Mouse (Mus musculus): ENCODE measurements around the gene Ugt1a6a. TPM values are rescaled to one million over a fixed set of nuclear protein-coding genes. Genes with fewer than 3 reads are reported as not detected.
"Not testable (repeated sequence)": the region's sequence is repeated elsewhere in the genome, so short reads cannot be mapped to it uniquely, and the experiment has no call there.

Gene Ugt1a6a
- total RNA-seq, 2 experiments from 2014 or later = 4.0 to 4.1 TPM

DNA sequence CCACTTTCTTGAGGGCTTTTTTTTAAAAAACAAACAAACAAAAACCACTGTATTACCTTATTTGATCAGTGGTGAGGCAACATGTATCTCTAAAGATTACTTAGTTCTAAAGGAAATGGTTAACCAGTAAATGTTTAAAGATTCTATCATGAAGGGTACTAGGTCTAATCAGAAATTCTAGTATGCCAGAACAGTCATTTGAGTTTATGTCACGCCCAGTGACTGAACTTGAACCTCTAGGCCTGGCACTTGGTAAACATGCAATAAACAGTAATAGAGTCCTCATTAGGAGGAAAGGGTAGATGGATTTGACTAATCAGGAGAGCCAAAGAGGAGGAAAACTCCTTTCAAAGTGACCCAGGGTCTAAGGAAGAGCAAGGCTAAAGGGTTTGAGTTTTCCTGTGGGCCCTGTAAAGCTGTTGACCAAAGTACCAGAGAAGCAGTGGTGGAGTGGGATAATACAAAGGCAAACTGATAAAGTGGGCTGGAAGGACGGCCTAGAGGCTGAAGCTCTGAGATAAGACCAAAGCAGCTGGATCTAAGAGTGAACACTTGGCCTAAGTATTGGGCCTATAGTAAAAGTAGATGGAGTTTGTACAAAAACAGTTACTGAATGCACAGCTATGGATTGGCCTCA lies 72.4 kb downstream of the Ugt1a6a start:
- no peak for DNase-seq
- intact Hi-C loops (cut with DNase I) = no loop called here

DNA sequence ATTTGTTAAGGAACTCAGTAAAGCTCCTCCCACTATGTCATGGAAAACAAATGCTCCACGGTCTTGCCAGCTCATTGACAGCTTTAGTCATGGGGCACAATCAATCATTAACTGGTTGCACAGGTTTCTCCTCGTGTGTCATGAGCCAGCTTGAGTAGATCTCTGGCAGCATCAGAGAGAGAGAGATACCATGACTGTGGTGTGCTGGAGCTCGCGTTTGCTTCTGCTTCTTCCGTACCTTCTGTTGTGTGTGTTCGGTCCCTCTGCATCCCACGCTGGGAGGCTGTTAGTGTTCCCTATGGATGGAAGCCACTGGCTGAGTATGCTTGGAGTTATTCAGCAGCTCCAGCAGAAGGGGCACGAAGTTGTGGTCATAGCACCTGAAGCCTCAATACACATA lies 77.2 kb downstream of the Ugt1a6a start, which contains the start of gene Ugt1a1:
Gene Ugt1a1 (plus strand): TSS at position 148 of the 400 bp plus-strand sequence.
- no peak for DNase-seq

DNA sequence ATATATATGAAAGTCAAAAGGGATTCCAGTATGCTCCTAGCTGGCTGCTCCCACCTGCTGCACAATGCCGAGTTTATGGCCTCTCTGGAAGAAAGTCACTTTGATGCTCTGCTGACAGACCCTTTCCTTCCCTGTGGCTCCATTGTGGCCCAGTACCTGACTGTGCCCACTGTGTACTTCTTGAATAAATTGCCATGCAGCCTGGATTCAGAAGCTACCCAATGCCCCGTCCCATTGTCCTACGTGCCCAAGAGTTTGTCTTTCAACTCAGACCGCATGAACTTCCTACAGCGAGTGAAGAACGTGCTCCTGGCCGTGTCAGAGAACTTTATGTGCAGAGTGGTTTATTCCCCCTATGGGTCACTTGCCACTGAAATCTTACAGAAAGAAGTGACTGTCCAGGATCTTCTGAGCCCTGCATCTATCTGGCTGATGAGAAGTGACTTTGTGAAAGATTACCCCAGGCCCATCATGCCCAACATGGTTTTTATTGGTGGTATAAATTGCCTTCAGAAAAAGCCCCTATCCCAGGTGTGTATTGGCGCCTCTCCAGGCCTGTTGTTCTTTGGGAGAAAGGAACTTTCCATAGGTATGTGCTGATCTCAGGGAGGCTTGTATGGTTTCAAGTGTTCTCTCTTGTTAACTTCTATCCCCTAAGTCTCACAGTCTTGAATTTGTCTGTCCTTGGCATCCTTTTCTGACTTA lies 77.9 kb downstream of the Ugt1a6a start:
- no peak for DNase-seq
- intact Hi-C loops (cut with DNase I) = no loop called here

More for the DNA sequence above, 77.2 kb downstream of the Ugt1a6a start, which contains the start of gene Ugt1a1:
- intact Hi-C loops (cut with DNase I) = no loop called here

DNA sequence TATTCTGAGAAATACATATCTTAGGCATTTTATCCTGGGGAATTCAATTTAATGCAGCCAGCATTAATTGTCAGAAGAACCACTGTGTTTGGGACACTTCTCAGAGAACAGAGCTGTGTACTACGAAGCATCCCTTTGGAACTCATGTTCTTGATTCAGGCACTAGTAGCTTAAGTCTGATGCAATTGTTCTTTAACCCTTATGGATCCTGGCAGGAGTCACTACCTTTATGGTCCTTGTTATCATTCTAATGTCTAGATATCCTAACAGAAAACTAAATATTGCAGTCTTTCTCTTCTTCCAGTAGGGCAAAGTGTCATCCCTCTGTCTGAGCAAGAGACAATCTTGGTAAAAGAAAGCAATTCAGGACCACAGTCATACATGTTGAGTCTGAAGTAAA lies 78.5 kb downstream of the Ugt1a6a start:
- intact Hi-C loops (cut with DNase I) = no loop called here
- no peak for DNase-seq

DNA sequence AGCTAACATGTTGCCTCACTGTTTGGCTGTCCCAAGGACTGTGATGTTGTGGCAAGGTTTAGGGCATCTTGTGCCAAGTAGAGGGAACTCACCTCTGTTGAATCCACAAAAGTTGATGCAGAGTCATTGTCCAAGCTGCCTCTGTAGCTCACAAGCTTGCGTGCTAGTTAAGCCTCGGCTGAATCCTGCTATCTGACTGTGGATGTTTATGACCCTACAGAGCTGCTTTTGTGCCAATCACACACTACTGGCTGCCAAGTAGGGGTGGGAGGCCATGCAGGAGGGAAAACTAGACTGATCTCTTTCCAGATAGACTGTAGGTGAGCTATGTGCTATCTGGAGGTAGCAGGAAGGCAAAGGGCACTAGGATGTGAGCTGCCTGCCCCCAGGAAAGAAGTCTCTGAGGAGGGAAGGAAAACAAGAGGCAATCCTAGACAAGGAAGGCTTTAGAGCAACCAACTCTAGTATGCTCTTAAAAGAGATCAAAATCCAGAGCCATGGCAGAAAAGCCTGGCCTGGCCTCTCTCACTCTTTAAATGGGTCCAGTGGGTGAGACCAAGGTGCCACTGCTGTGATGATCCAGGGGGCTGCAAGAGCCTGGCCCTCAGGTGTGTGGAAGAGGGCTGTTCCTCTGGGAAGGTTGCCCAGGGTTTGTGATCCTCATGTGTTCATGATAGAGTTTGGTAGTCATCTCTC lies 79.3 kb downstream of the Ugt1a6a start:
- intact Hi-C loops (cut with DNase I) = no loop called here
- DNase-seq = no peak

DNA sequence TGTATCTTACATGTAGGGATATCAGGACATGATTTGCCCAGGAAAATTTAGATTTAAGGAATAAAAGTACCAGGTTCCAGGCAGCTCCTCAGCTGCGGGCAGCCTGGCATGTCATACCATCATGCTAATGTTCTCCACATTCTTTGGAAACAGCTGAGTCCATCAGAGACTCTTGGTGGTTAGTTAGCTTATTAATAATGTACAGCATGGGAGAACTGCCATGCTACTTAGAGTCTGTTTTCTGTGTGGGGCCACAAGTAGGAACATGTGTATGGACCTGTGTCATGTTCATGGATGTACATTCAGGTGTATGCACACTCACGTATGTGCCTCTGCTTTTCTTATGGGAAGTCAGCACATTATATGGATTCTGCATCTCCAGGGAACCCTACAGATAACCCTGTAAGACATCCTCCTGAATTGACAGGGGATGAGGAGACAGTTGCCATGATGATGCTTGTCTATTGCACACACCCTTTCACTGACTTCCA lies 79.9 kb downstream of the Ugt1a6a start:
- no peak for DNase-seq
- intact Hi-C loops (cut with DNase I) = no loop called here

DNA sequence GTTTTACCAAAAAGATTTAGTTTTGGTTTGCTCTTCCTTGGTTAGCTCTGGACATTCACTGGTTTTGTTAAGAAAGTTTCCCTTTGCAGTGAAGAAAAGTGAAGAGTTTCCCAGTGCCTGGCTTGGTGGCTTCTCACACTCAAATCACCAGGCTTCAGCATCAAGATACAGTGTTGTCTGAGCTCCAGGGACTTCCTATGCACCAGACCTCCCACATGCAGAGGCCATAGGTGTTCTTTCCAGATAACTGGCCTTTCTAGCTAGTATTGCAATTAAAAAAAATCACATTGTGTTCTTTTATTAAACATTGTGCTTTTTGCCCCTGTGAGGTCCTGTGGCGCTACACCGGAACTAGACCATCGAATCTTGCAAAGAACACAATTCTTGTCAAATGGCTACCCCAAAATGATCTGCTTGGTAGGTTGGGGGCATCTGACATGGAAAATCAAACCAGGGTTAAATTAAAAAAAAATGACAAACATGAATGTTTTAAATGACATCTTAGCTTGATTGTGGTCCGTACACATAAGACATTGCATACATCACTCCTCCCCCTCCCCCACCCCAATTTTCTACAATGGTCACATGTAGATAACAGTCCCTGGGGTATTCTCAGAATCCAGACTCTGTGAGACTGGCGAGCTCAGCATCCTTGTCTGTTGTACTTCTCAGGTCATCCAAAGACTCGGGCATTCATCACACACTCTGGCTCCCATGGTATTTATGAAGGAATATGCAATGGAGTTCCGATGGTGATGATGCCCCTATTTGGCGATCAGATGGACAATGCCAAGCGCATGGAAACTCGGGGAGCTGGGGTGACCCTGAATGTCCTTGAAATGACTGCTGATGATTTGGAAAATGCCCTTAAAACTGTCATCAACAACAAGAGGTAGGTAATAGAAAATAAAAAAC lies 81.1 kb downstream of the Ugt1a6a start:
- intact Hi-C loops (cut with DNase I) = no loop called here
- DNase-seq = no peak

DNA sequence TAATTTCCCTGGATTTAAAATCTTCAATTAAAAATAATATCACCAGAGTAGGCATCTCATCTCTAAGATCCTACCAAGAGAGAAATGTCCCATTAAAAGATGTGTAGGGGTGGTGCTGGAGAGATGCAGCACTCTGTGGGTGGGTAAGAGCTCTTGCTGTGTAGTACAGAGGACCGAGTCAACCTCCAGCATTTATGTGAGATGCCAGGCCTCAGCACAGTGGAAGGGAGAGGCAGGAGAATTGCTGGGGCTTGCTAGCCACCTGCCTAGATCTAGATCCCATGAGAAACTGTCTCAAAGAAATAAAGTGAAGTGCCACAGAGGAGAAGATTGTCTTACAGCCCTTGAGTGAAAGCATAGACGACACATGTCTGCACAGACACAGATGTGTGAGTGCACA lies 81.9 kb downstream of the Ugt1a6a start:
- intact Hi-C loops (cut with DNase I) = no loop called here
- no peak for DNase-seq

DNA sequence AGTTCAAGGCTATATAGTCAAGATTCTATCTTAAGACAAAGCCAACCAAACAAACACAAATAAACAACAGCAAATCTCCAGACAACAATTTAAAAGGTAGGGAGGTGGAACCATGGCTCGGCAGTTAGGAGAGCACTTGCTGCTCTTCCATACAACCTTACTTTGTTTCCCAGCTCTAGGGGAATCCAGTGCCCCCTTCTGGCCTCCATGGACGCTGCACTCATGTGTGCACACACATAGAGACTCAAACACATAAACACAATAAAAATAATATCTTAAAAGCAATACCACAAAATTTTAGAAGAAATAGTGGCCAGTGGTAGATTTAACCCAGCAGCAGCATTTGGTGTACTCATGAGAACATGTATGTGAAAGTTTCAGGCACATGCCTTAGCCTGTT lies 82.5 kb downstream of the Ugt1a6a start:
- no peak for DNase-seq
- intact Hi-C loops (cut with DNase I) = no loop called here

DNA sequence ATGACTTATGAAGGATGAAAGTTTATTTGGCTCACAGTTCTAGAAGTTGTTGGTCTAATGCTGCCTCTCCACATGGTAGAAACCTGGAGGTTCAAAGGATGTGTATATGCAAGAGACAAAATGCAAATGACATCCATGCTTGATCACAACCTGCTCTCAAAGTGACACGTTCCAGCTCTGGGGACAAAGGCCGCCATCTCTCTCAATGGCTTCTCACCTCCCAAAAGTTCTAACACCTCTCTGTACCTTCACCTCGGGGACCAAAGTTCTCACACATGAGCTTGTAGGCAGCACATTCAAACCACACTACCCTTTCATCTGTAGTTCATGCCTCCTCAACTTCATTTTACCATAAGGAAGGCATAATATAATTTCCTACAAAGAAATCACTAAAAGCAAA lies 83.0 kb downstream of the Ugt1a6a start:
- intact Hi-C loops (cut with DNase I) = no loop called here

DNA sequence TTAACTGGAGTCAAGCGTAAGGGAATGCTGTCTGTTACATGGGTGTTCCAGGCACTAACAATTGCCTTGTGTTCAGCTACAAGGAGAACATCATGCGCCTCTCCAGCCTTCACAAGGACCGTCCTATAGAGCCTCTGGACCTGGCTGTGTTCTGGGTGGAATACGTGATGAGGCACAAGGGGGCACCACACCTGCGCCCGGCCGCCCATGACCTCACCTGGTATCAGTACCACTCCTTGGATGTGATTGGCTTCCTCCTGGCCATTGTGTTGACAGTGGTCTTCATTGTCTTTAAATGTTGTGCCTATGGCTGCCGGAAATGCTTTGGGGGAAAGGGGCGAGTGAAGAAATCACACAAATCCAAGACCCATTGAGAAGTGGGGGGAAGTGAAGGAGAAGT lies 83.4 kb downstream of the Ugt1a6a start:
- DNase-seq = no peak
- intact Hi-C loops (cut with DNase I) = no loop called here

More for the DNA sequence above, 83.0 kb downstream of the Ugt1a6a start:
- DNase-seq = no peak

DNA sequence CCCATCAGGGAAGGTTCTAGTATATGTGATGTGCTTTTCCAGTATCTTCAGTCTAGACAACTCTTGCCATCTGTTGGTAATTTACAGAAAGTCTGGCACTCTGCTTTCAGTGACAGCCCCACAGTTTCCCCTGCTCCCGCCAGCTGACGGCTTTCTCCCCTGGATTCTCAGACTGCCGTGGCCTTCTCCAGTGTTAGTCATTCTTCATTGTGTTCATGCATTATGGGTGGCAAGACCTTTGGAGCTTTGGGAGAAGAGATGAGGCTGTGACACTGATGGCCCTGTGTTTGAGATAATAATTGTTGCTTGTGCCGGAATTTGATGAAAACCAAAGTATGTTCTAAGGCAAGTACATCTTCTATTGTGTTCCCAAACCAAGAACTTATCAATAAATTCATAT lies 84.0 kb downstream of the Ugt1a6a start:
- intact Hi-C loops (cut with DNase I) = no loop called here
- no peak for DNase-seq

DNA sequence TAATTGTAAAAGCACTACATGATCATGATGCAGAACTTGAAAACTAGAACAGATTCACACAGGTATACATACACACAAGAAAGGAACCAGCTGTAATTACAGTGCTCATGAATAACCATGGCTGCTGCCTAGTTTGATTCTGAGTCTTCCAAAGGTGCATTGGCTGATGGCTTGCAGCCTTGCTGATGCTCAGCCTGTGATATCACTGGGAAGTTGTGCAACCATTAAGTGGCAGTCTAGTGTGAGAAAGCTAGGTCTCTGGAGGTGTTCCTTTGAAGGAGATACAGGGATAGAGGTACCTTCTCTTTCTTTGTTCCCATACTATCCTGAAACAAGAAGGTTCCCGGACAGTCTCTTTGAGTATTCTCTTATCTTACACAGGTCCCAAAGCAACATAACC lies 84.4 kb downstream of the Ugt1a6a start:
- intact Hi-C loops (cut with DNase I) = no loop called here
- DNase-seq = no peak

DNA sequence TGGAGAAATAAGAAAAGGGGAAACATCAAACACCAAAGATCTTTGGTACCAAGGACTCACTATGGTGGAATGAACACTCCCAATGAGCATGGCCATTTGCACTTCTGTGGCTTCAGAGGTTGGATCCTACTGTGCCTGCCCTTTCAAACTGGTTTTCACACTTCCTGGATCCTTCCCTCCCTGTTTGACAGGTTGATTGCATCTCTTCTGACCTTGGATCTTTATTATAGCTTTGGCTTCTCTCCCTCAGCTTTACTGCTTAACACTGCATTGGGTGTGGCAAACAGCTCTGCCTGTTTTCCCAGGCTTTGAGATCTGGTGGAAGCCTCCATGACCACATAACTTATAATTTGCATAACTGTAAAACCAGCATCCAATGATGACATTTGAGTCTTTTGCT lies 85.7 kb downstream of the Ugt1a6a start:
- intact Hi-C loops (cut with DNase I) = no loop called here
- DNase-seq = peak in 1 of 2 experiments; percentile 11

DNA sequence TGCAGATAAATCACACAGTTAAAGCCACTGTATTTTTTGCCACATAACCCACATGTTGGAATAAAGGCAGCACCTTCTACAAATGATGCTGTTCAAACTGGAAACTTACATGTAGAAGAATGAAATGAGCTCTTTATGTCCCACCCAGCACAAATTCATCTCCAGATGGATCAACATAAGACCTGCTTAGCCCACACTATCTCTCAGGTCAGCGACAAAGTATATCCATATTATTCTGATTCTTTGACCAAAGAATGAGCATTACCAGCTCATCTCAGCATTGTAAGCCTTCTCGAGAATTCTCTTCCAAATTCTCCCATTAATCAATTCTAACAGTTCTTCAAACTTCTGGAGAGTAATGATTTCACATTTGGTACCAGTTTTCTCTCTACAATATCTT lies 87.6 kb downstream of the Ugt1a6a start:
- no peak for DNase-seq
- intact Hi-C loops (cut with DNase I) = no loop called here

DNA sequence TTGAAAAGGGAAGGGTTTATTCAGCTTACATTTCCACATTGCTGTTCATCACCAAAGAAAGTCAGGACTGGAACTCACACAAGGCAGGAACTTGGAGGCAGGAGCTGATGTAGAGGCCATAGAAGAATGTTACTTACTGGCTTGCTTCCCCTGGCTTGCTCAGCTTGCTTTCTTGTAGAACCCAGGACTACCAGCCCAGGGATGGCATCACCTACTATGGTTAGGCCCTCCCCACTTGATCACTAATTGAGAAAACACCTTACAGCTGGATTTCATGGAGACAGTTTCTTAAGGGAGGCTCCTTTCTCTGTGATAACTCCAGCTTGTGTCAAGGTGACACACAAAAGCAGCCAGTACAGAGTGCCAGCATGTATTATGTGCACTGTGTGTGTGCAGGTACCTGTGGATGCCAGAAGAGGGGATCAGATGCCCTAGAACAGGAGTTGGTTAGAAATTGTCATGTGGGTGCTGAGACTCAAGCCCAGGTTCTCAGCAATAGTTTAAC lies 88.5 kb downstream of the Ugt1a6a start:
- intact Hi-C loops (cut with DNase I) = not testable (repeated sequence)
- peak in 1 of 2 experiments; percentile 2 for DNase-seq

DNA sequence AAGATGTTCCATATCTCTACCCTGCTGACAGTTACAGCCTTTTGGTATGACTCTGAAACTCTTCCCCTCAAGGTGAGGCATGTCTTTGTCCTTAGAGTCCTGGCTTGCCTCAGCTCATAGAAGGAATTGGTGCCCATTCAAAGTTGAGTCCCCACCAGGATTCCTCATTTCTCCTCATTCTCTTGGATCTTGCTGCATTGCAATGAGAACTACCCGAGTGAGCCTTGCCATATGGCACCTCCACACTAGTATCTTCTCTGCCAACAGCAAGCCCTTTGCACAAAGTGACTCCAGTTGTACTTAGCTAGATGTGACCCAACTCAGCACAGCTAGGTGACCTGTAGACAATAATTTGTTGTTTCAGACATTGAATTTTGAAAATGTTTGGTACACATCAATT lies 89.0 kb downstream of the Ugt1a6a start:
- intact Hi-C loops (cut with DNase I) = no loop called here
- peak in 1 of 2 experiments; percentile 6 for DNase-seq

DNA sequence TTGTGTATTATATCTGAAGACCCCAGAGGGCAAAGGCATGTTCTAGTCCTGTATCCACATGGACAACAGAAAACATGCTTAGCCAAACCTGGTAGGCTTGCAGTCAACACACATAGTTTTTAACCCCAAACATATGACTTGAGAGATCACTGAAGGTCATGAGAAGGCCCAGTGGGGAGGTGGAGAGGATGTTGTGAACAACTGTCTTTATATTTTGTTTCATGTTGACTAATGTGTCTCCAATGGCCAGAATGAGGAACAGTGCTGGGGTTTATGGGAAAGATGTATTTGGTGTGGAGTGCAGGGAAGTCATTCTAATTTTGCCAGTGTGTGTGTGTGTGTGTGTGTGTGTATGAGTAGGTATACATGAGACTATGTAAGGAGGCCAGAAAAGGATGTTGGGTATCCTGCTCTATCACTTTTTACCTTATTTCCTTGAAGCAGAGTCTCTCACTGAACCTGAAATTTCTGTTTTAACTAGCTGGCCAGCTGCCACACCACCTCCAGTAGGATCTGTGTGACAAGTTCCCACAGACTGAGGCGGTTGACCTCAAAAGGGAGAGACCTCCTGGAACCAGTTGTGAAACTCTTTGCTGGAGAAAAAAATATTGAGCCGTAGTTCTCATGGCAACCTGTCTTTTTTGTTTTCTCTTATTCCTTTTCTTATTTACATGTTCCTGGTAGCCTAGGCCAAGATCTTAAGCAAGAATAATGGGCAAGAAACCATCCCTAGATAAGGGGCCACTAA lies 89.6 kb downstream of the Ugt1a6a start:
- DNase-seq = peak in 1 of 2 experiments; percentile 21
- intact Hi-C loops (cut with DNase I) = no loop called here

DNA sequence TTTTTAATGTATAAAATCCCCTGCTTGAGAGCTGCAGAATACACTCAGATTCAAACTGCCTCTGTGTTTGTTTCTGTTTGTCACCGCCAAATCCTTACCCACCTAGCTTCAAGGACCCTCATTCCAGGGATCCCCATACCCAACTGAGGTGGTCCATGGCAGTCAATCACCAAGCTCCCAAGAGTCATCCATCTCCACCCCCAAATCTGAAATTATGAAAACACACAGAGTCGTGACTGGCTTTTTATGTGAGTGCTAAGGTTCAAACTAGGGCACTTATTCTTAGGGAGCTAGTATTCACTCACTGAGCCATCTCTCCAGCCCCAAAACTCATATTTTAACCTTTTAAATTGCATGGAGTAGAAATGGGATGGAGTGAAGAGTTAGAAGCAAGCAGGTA lies 90.7 kb downstream of the Ugt1a6a start:
- DNase-seq; intact Hi-C loops (cut with DNase I): not testable (repeated sequence)

DNA sequence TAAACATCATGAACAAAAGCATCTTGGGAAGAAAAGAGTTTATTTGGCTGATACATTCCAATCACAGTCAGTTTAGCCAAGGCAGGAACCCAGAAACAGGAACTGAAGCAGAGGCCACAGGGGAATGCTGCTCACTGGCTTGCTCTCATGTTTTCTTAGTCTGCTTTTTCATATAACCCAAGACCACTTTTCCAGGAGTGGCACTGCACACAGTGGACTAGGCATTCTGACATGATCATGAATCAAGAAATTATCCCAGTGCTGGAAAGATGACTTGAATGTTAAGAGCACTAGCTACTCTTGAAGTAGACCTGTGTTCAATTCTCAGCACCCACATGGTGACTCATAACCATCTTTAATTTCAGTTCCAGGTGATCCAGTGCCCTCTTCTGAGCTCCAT lies 91.1 kb downstream of the Ugt1a6a start:
- intact Hi-C loops (cut with DNase I) = no loop called here
- peak; percentile 4 to 7 for DNase-seq
